Mouse (Mus musculus): ENCODE measurements at regions not wholly inside any gene's neighbourhood (a gene's known extent, or its start where the extent isn't known, plus 50 kb on each side); places are given as distances from the start of the nearest gene placed in this dataset.

DNA sequence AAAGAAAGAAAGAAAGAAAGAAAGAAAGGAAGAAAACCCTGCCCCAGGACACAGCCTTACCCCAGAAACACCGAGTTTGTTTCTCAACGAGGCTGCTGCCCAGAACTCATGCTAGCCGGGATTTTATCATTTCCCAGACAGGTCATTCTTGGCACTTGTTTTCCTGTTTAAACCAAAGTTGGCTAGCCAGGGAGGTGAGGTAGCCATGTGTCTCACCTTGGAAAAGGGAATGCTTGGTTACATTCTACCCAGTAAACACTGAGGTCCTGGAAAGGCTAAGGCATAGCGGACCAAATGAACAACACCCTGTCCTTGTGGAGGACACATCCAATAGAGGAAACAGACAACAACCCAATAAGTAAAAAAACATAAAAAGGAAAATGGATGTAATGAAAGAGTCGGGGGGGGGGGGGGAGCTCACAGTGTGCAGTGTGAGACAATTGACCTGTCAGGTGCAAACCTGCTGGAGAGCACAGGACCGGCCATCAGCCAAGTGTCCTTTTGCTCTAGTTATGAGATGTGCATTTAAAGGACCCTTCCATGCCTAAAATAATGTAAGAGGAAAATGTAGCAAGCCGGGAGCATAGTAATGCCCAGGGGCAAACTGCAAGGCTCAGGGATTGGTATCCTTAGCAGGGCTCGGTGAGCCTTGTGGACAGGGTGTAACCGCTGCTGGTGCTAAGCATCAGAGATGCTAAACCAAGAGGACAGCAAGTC is 78.2 kb upstream of the Fzd7 start:
- H3K4me1 ChIP-seq: no peaks in the 10 kb centered on the region
- 90% methylated on average over 9 of the region's 9 CpGs for WGBS
- no peak overlapping the region for H3K4me3 ChIP-seq

DNA sequence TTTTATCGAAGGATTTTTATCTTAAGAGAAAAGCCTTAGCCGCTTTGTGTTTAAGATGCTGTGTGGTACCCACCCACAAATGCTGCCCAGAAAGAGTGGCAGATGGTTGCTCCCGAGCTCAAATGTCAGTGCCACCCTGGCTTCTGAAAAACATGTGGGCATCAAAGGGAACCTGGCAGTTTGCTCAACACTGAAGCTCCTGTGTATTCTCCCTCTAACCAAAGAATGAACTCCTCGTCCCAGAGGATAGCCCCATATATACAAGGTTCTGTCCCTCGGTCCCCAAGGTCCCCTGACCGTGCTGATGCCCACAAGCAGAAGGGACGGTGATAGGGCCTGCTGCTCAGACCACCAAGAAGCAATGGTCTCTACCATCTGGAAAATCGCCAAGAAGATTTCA is 76.9 kb upstream of the Fzd7 start:
- Histone ChIP-seq H3K27ac (no peak overlapping the region), H3K9me3 (replicated peaks) (no peaks in the 10 kb centered on the region)
- 72% methylated on average over 8 of the region's 8 CpGs for WGBS

More for the DNA sequence above, 78.2 kb upstream of the Fzd7 start:
- no peak overlapping the region for H3K27ac ChIP-seq
- H3K9me3 ChIP-seq (replicated peaks): no peaks in the 10 kb centered on the region
- no peaks in the 10 kb centered on the region for H3K27me3 ChIP-seq
- H3K4me2 ChIP-seq: no peak overlapping the region
- no peak for ATAC-seq
- no peaks in the 10 kb centered on the region for H3K36me3 ChIP-seq (ENCODE audit: poor library complexity, severe bottlenecking)
- H3K9ac ChIP-seq: no peak overlapping the region

DNA sequence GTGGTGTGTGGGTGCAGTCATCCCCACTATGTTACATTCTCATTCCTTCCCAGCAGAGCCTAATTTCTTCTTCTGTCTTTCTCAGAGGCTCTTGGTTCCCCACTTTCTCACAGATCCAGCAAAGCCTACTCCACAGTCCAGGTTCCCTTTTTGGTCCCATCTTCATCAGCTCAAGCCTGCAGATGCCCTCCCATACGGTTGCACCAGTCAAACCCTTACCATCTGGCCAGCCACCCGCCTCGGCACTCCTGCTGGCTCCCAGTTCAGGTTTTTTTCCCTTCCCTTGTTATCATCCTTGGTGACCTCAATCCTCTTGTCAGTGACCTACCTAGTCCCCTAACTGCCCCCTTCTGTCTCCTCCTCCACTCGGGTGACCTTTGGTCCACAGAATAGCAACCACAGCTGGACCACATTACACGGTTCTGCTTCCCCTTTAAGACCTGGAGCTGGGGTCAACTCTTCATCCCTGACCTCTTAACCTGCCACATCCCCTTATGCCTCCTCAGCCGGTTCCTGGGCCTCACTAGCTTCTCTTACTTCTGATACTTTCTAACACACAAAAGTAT is 75.4 kb upstream of the Fzd7 start:
- Histone ChIP-seq H3K36me3 (ENCODE audit: poor library complexity, severe bottlenecking) (no peaks in the 10 kb centered on the region), H3K4me3 (no peak overlapping the region), H3K27me3 (no peaks in the 10 kb centered on the region), H3K9me3 (replicated peaks) (no peaks in the 10 kb centered on the region), H3K9ac (no peak overlapping the region), H3K27ac (no peak overlapping the region), H3K4me2 (no peak overlapping the region), H3K4me1 (no peaks in the 10 kb centered on the region)
- ATAC-seq: no peak
- whole genome bisulfite sequencing: 29% methylated on average over 6 of the region's 6 CpGs

More for the DNA sequence above, 76.9 kb upstream of the Fzd7 start:
- H3K4me1 ChIP-seq: no peaks in the 10 kb centered on the region
- no peaks in the 10 kb centered on the region for H3K36me3 ChIP-seq (ENCODE audit: poor library complexity, severe bottlenecking)
- no peaks in the 10 kb centered on the region for H3K27me3 ChIP-seq
- H3K9ac ChIP-seq: no peak overlapping the region
- H3K4me2 ChIP-seq: no peak overlapping the region
- ATAC-seq: no peak
- no peak overlapping the region for H3K4me3 ChIP-seq

DNA sequence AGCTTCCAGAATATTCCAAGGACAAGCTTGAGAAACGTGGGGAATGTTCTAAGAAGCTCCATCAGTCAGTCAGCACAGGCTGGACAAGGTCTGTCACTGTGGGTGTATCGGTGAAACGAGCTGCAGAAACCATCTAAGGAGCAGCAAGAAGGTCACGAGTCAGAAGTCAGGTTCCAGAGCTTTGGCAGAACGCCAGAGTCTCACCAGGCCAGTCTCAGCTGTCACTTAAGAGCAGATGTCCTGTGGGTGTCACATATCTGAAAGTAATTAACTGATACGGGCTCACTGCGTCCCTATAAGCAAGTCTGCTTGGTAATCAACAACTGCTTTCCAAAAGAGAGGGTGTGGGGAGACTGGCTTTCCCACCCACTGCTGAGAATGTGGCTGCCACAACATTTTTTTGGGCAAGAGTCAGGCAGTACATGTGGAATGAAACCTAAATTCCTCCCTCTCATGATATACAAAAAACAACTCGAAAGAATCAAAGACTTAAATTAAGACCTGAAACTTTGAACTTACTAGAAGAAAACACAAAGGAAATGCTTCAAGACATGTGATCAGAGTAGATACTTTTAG is 72.6 kb upstream of the Fzd7 start:
- WGBS: 54% methylated on average over 8 of the region's 8 CpGs
- no peak overlapping the region for H3K4me2 ChIP-seq

DNA sequence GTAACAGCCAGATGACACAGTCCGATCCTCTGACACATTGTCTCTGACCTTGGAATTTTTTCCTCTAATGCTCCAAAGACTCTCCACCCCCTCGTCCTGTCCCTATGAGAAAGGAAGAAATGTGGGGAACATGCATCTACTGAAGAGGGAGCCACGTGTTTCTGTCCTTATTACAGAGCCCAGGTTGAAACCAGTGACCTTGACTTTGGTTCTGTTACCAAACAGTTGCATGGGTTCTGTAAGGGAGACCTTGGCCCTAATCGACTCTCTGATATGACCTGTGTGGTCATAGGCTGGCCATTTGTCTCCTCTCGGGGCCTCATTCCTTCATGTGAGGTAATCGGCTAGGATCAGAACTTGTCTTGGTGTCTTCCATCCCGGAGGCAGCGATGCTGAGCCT is 69.0 kb upstream of the Fzd7 start:
- 94% methylated on average over 8 of the region's 8 CpGs for WGBS

More for the DNA sequence above, 72.6 kb upstream of the Fzd7 start:
- H3K27ac ChIP-seq: no peak overlapping the region
- ATAC-seq: no peak
- no peak overlapping the region for H3K9ac ChIP-seq
- no peaks in the 10 kb centered on the region for H3K27me3 ChIP-seq
- no peaks in the 10 kb centered on the region for H3K36me3 ChIP-seq (ENCODE audit: poor library complexity, severe bottlenecking)
- no peaks in the 10 kb centered on the region for H3K9me3 ChIP-seq (replicated peaks)
- peaks cover 4% of the 10 kb centered on the region; the same call in 1 of the 2 replicates for H3K4me1 ChIP-seq
- no peak overlapping the region for H3K4me3 ChIP-seq

DNA sequence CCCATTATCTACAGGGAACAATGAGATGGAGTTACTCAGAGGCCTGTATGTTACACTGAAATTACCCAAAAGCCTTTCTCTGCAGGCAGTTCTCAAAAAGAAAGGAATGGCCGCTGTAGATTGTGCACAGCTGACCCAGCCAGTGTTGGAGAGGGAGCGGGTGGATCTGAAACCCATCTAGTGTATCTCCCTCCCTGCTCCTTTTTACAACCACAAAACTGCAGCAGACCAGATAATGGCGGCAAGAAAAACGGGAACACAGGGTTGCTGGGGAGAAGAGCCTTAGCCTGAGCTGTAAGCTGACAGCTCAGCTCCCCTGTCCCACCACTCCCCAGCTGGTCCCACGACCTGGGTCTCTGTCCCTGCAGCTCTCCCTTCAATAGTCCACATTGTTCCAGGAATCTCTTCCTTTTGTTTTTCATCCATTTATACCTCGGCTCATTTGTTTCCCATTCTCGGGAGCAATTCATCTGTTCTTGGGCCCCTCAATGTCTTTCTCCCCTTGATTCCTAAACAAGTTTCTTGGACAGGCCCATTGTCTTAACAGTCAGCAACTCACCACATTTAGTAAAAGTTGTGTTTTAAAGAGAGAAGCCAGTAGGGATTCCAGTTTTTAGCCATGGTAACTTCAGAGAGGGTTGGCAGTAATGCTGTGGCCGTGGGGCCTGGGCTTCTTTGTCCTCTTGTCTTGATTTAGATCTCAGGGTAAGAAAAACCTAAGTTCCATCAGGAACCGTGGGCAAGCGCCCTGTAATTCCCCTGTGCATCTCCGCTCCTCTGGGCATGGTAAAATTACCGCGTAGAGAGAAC is 67.6 kb upstream of the Fzd7 start:
- Histone ChIP-seq H3K9ac (no peak overlapping the region), H3K27me3 (no peaks in the 10 kb centered on the region), H3K4me3 (no peak overlapping the region), H3K4me1 (peaks cover 15% of the 10 kb centered on the region), H3K36me3 (ENCODE audit: poor library complexity, severe bottlenecking) (no peaks in the 10 kb centered on the region), H3K27ac (0 out of 2 replicates have a peak overlapping the region, but pooled peaks have one; percentile 10), H3K4me2 (no peak overlapping the region), H3K9me3 (replicated peaks) (no peaks in the 10 kb centered on the region)
- WGBS: 43% methylated on average over 13 of the region's 13 CpGs
- no peak for ATAC-seq

More for the DNA sequence above, 69.0 kb upstream of the Fzd7 start:
- Histone ChIP-seq H3K4me1 (peaks cover 15% of the 10 kb centered on the region), H3K9ac (no peak overlapping the region), H3K36me3 (ENCODE audit: poor library complexity, severe bottlenecking) (no peaks in the 10 kb centered on the region), H3K4me3 (no peak overlapping the region), H3K27ac (no peak overlapping the region), H3K27me3 (no peaks in the 10 kb centered on the region), H3K4me2 (no peak overlapping the region), H3K9me3 (replicated peaks) (no peaks in the 10 kb centered on the region)
- ATAC-seq: no peak

DNA sequence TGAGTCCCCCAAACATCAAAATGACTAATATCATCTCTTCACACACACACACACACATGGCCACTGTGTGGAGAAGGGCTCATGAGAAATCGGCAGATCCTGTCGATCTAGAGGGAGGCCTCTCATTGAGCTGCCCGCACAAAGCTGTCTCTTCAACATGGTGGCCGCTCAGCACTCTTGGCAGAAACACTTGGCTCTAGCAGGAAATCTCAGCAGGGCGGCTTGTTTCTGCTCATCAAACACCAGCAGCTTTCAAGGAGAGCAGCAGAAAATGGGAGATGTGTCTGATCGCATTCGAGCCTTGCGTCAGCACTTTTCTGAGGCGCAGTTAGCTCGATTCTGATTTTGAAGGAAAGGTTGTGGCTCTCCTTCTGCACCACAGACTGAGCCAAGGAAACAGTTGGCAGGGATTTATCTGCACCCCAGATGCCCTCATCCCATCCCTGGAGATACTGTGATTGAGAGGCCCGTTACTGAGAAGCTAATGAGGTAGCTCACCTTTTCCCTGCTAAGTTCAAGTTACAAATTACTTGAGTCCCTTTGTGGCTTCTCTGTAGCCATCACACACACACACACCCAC is 66.4 kb upstream of the Fzd7 start:
- H3K4me2 ChIP-seq: no peak overlapping the region
- no peaks in the 10 kb centered on the region for H3K9me3 ChIP-seq (replicated peaks)
- H3K27me3 ChIP-seq: no peaks in the 10 kb centered on the region
- no peak overlapping the region for H3K4me3 ChIP-seq
- 73% methylated on average over 11 of the region's 11 CpGs for WGBS
- no peak for ATAC-seq
- no peak overlapping the region; the same call in 1 of the 2 replicates for H3K27ac ChIP-seq
- H3K9ac ChIP-seq: no peak overlapping the region
- no peaks in the 10 kb centered on the region for H3K36me3 ChIP-seq (ENCODE audit: poor library complexity, severe bottlenecking)
- peaks cover 15% of the 10 kb centered on the region for H3K4me1 ChIP-seq

DNA sequence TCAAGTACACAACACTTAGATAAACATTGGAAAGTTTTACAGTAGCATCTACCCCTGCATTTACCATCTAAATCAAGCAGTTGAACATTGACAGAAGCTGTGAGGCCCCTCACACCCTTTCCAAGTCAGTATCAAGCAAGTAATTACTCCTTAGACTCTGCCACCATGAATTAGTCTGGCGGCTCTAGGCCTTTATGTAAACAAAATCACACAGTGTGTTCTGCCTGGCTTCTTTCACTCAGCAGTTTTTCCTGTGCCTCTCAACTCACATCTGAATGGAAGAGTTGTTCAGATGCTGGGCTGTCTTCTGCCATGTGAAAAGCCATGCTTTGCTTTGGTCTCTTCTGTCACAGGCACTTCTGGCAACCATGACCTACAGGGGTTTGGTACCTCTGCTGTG is 64.9 kb upstream of the Fzd7 start:
- no peak overlapping the region for H3K4me2 ChIP-seq
- WGBS: 48% methylated on average over 1 of the region's 1 CpGs
- H3K4me3 ChIP-seq: no peak overlapping the region
- peaks cover 20% of the 10 kb centered on the region for H3K4me1 ChIP-seq
- ATAC-seq: no peak
- no peak overlapping the region for H3K9ac ChIP-seq
- no peak overlapping the region for H3K27ac ChIP-seq
- H3K9me3 ChIP-seq (replicated peaks): no peaks in the 10 kb centered on the region
- no peaks in the 10 kb centered on the region for H3K36me3 ChIP-seq (ENCODE audit: poor library complexity, severe bottlenecking)
- no peaks in the 10 kb centered on the region for H3K27me3 ChIP-seq

DNA sequence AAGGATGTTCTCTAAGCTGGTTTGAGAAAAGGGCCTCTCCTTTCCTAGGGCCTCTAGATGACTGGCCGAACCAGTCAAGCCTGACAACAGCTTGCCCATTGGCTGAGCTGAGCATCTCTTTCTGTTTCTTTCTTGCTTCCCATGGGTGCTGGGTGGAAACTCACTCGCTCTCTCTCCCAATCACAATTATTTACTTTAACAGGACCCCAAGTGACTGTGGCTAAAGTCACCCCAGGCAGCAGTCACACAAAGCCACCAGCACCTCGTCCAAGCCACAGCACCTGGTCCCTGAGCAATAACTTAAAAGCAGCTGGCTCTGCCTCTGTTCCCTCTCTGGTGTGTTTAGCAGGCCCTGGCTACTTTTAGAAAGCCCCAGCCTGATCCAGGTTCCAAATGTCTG is 64.3 kb upstream of the Fzd7 start:
- H3K27me3 ChIP-seq: no peaks in the 10 kb centered on the region
- H3K36me3 ChIP-seq (ENCODE audit: poor library complexity, severe bottlenecking): no peaks in the 10 kb centered on the region
- ATAC-seq: no peak
- peaks cover 26% of the 10 kb centered on the region for H3K4me1 ChIP-seq
- H3K9me3 ChIP-seq (replicated peaks): no peaks in the 10 kb centered on the region
- no peak overlapping the region for H3K4me2 ChIP-seq
- no peak overlapping the region for H3K9ac ChIP-seq
- 63% methylated on average over 3 of the region's 3 CpGs for WGBS
- H3K4me3 ChIP-seq: no peak overlapping the region
- no peak overlapping the region for H3K27ac ChIP-seq

DNA sequence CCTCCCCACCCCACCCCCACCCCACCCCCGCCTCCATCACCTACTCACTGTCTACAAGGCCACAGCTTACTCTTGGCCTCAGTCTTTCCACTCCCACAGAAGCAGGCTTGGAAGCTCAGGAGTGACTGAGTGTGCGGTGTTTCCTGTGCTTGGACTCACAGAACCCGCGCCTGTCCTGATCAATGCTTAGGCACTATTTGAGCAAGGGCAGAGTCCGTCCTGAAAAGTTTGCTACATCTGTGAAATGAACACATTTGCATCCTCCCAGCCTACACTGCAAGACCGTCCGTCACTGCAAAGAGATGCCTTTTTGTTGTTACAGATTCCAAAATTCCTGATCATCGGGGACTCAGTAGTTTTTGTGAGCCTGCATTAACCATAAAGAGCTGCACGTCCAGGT is 63.5 kb upstream of the Fzd7 start:
- ATAC-seq: no peak
- H3K9ac ChIP-seq: no peak overlapping the region
- 90% methylated on average over 9 of the region's 9 CpGs for WGBS
- H3K4me3 ChIP-seq: no peak overlapping the region
- H3K36me3 ChIP-seq (ENCODE audit: poor library complexity, severe bottlenecking): no peaks in the 10 kb centered on the region
- H3K4me2 ChIP-seq: no peak overlapping the region
- no peaks in the 10 kb centered on the region for H3K27me3 ChIP-seq
- H3K9me3 ChIP-seq (replicated peaks): no peaks in the 10 kb centered on the region
- no peak overlapping the region for H3K27ac ChIP-seq
- peaks cover 32% of the 10 kb centered on the region for H3K4me1 ChIP-seq

DNA sequence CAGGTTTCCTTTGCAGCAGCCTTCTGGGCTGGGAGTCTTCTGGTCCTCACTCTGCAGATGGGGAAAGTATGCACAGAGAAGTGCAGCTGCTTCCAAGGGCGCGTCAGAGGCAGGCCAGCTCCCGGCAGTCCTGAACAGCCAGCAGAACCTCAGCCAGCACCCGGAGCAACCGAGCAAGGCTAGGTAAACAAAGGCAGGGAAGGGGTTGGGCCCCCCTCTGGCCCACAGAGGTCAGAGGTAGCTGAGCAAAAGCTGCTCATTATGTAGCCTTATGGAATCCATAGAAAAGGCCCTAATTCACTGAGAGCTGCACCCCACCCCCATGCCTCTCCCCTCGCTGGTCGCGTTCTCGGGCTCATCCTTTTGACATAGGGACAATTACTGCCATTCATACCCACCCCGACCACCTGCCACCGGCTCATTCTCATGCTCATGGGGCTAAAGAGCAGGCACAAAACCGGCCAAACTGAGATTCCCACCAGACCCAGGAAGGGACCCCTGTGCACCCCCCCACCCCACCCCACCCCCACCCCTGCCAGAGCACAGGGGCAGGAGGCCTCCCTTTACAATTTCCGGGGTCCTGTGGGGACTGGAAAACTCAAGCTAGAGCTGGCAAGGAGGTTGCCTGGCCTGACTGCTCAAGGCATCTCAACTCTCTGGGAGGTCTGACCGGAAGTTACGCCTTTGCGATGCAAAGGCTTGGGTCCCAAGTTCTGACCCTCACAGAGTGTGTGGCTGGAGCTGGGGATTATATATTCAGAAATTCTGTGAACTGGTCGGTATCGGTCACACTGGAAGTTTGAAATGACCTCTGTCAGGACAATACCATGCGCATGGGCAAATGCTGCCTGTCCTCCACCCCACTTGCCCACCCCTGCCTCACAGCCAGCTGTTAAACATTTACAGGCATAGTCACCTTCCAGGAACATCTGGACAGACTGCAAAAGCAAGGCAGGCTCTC is 59.0 kb upstream of the Fzd7 start:
- Histone ChIP-seq H3K4me3 (no peak overlapping the region), H3K27me3 (no peaks in the 10 kb centered on the region), H3K4me2 (peak overlapping the region; percentile 32; the same call in 1 of the 2 replicates), H3K36me3 (ENCODE audit: poor library complexity, severe bottlenecking) (no peaks in the 10 kb centered on the region), H3K27ac (no peak overlapping the region; the same call in 1 of the 2 replicates), H3K9me3 (replicated peaks) (no peaks in the 10 kb centered on the region), H3K4me1 (peaks cover 18% of the 10 kb centered on the region), H3K9ac (no peak overlapping the region)
- WGBS: 17% methylated on average over 19 of the region's 19 CpGs
- peak; percentile 84 for ATAC-seq

Data from forebrain, embryonic 13.5 days (tissue).